Mouse (Mus musculus): ENCODE data around the gene Gm7029. TPM values are rescaled to one million over a fixed set of nuclear protein-coding genes. Genes with fewer than 3 reads are reported as not detected.

The Gm7029 gene
- polyA plus RNA-seq (2014; fragmentation: Illumina TruSeq; extraction: RNeasy Lipid Tissue Mini Kit (QIAGEN cat#74804); ENCODE audit: low read depth, low replicate concordance), result not detected

DNA sequence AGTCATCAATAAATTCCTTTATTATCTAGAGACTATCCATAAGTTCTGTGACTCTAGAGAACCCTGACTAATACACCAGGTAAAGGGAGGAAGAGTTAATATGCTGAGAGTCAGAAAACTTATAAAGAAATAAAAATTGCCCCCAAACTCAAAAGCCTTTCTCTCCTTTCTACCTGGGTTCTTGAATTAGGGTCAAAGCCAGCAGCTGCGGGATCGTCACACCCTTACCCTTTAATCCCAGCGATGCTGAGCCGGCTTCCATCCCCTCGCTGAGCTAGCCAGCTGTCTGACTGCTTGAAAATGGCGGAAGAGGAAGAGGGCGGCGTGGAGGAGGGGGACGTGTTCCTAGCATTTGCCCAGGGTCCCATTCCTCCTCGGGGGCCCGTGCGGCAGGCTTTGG lies at the start of gene Gm7029:
TSS of gene Gm7029 (plus strand) at position 301 of the 400 bp plus-strand sequence.

DNA sequence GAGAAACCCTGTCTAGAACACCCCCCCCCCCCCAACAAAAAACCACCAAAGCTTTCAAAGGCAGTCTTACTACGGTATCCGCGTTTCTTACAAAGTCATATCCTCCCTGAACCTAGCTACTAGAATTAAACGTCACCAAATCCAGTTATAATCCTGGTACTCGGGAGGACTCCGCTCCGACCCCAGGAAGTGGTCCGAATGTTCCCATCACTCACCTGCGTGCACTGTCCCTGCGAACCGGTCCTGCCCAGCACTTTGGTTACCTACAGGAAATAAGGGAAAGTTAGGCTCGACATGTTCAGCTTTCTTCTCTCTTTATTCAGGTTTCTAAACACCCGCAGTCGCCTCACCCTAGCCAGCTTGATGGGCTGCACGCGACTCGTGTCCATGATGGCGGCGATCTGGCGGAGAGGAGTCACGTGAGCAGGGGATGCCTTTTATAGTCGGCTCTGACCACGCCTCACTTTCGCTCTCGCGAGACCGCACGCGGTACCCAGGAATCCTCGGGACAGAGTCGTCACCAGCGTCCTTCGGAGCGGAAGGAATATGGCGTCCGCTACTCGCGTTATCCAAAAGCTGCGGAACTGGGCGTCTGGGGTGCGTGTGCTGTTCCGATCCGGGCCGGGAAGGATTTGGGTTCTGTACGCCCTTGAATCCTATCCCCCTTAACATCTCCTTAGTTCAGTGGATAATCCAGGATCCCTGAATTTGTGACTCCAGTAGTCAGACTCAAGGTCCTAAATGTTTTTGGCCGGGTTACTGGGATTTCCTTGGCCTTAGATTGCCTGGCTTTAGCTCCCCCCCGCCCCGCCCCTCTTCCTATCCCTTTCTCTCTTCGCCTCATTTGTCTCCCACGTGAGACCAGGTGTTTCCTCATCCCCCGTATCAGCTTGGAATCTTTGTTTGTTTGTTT lies 49.3 kb upstream of the Gm7029 start, which contains the start of the genes Rps28 and Ndufa7:
TSS of gene Rps28 (minus strand) at position 479 of the 913 bp plus-strand sequence.
TSS of gene Ndufa7 (plus strand) at position 489 of the 913 bp plus-strand sequence.

DNA sequence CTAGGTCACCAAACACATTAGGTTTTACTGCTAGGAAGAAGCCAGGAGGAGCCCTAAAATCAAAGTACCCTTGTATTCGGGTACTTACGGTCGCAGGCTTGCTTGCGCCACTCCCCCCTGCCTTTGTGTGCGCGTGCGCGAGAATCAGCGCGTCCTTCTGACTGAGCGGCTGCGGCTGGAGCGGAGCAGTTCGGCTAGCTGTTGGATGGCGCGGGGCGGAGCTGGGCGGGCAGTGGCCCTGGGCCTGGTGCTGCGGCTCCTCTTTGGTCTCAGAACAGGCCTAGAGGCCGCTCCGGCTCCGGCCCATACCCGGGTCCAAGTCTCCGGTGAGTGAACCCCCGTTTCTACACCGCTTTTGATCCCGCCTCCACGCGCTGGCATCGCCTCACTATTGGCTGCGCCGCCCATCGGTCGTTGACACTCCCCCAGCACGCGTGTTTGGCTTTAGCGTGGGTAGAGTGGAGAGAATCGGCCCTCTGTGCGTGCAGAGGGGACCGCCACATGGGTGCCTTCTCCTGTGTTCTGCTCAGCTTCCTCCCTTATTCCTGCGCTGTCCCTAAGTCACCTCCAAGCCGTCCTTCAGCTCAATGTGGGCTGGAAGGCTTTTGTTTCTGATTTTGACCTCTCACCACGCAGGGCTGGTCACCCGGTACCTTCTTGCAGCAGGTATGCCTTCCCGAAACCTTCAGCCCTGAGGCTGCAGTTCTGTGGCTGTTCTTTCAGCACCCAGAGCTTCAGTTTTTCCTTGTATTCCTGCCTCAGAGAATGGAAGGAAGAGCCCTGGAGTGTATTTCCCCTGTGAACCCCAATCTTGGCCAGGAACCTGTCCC lies 30.5 kb upstream of the Gm7029 start, which contains the start of gene Cd320:
TSS of gene Cd320 (plus strand) at position 126 of the 830 bp plus-strand sequence.

DNA sequence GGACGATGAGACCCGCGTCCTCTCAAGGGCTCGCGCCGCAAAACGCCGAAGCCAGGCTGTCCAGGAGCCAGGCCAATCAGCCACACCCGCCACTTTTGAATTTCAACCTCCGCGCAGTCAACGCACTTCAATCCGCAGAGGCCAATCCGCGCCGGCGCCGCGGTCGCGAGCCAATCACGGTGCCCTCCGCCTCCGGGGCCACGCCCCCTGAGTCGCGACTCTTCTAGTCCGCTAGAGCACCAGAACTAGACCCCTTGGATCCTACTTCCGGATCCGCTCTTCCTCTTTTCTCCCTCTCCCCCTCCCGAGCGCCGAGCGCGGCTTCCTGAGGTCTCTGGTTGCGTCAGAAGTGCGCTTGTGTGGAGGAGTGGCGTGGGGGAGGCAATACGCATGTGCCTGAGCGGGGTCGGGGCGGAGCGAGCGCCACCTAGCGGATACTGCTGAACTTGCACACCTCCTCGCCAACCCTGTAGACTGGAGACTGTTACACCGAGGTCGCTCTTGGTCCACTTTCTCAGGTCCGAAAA lies 17.0 kb downstream of the Gm7029 start, which contains the start of gene Kifc1:
TSS of gene Kifc1 (minus strand) at position 129 of the 527 bp plus-strand sequence.

DNA sequence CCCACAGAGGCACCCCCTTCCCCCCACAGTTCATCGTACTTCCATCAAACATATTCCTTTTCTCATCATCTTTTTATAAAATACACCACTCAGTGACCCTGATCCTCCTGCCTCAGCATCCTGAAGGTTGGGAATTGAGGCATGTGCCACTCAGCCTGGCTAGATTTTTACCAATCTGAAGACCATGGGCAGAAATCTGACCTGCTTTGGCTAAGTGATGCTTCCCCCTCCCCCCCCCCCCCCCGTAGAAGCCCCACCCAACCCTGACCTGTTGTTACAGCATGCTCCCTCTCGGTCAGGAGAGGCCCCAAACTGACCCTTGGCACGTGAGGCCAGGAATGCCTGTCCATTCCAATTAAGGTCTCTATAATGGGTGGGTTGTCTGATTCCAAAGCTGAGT lies 31.2 kb downstream of the Gm7029 start, which contains the start of gene Platr17:
TSS of gene Platr17 (plus strand) at position 301 of the 400 bp plus-strand sequence.

DNA sequence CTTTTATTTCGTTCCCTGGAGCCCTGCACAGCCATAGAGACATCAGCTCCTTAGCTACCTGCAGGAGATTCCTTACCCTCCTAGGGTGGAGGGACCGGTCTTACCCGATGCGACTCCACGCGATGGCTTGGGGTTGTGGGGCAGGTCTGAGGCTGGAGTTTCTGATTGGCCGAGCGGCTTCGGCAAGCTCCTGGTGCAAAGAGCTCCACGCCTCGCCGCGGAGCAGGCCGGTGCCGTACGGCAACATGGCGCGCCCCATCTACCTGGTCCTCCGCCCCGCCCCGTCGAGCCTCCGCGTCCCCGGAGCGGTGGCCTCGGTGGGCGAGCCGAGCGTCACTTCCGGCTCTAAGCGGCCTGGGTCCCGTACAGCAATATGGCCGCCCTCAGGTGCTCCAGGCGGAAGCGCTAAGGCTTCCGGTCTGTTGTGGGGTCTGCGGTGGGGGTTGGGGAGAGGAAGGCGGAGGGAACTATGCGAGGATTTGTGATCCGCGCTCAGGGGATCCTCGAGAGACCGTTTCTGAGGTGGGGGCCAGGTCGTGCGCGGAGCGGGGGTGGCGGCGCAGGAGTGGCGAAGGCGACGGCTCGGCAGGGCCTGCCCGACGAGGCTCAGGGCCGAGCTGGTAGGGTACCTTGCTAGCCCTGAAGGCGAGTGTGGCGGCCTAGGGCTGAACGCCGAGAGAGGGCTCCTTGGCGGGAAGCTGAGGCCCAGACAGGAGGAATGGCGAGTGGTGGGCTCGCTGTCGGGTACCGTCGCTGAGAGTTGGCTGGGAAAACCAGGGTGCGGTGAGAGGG lies 35.6 kb downstream of the Gm7029 start, which contains the start of gene Daxx:
TSS of gene Daxx (plus strand) at position 338 of the 792 bp plus-strand sequence.

DNA sequence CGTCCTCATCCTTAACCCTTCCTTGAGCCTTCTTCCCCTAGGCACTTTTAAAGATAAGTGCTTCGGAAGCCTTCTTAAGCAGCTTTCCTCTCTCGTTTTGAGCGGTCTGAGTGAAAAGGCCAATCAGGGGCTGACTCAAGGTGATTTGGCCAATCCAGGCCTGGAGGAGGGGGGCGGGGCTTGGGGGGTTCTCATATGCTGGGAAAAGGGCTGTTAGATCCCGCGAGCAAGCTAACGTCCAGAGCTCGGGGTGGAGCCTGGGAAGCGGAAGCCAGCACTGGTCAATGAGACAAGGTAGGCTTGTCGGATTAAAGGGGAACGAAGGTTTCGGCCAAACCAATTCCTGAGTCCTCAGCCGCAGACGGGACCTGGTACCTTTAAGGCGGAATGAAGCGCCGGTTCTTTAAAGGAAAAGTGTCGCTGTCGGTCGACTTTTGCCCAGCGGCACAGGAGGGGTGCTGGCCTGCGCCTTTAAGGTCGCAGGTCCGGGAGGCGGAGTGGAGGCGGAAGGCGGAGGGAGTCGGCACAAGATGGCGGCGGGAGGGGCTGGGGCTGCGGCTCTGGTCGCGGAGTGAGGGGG lies 42.1 kb downstream of the Gm7029 start, which contains the start of the genes Tapbp and Zbtb22:
TSS of gene Tapbp (plus strand) at position 229 of the 580 bp plus-strand sequence.
TSS of gene Zbtb22 (plus strand) at position 234 of the 580 bp plus-strand sequence.

Other genes starting within 250 kb of the Gm7029 start
- 1.2 TPM for gene Zfp414, start 244.7 kb upstream of the Gm7029 start, polyA plus RNA-seq (2014; fragmentation: Illumina TruSeq; extraction: RNeasy Lipid Tissue Mini Kit (QIAGEN cat#74804); ENCODE audit: low read depth, low replicate concordance)
- gene Pram1, start 235.8 kb upstream of the Gm7029 start, polyA plus RNA-seq (2014; fragmentation: Illumina TruSeq; extraction: RNeasy Lipid Tissue Mini Kit (QIAGEN cat#74804); ENCODE audit: low read depth, low replicate concordance), result 0.21 TPM
- gene Hnrnpm, start 187.0 kb upstream of the Gm7029 start, polyA plus RNA-seq (2014; fragmentation: Illumina TruSeq; extraction: RNeasy Lipid Tissue Mini Kit (QIAGEN cat#74804); ENCODE audit: low read depth, low replicate concordance), result 147 TPM
- 24.2 TPM for gene March2, start 155.2 kb upstream of the Gm7029 start, polyA plus RNA-seq (2014; fragmentation: Illumina TruSeq; extraction: RNeasy Lipid Tissue Mini Kit (QIAGEN cat#74804); ENCODE audit: low read depth, low replicate concordance)
- gene Rab11b, start 113.3 kb upstream of the Gm7029 start, polyA plus RNA-seq (2014; fragmentation: Illumina TruSeq; extraction: RNeasy Lipid Tissue Mini Kit (QIAGEN cat#74804); ENCODE audit: low read depth, low replicate concordance), result 9.3 TPM
- gene Angptl4, start 92.0 kb upstream of the Gm7029 start, polyA plus RNA-seq (2014; fragmentation: Illumina TruSeq; extraction: RNeasy Lipid Tissue Mini Kit (QIAGEN cat#74804); ENCODE audit: low read depth, low replicate concordance), result 8.0 TPM
- gene Kank3, start 63.3 kb upstream of the Gm7029 start, polyA plus RNA-seq (2014; fragmentation: Illumina TruSeq; extraction: RNeasy Lipid Tissue Mini Kit (QIAGEN cat#74804); ENCODE audit: low read depth, low replicate concordance), result 3.1 TPM
- gene Rps28, start 49.3 kb upstream of the Gm7029 start, polyA plus RNA-seq (2014; fragmentation: Illumina TruSeq; extraction: RNeasy Lipid Tissue Mini Kit (QIAGEN cat#74804); ENCODE audit: low read depth, low replicate concordance), result 37.1 TPM
- 24.4 TPM for gene Ndufa7, start 49.3 kb upstream of the Gm7029 start, polyA plus RNA-seq (2014; fragmentation: Illumina TruSeq; extraction: RNeasy Lipid Tissue Mini Kit (QIAGEN cat#74804); ENCODE audit: low read depth, low replicate concordance)
- 1.5 TPM for gene Cd320, start 30.7 kb upstream of the Gm7029 start, polyA plus RNA-seq (2014; fragmentation: Illumina TruSeq; extraction: RNeasy Lipid Tissue Mini Kit (QIAGEN cat#74804); ENCODE audit: low read depth, low replicate concordance)
- gene Kifc1, start 16.8 kb downstream of the Gm7029 start, polyA plus RNA-seq (2014; fragmentation: Illumina TruSeq; extraction: RNeasy Lipid Tissue Mini Kit (QIAGEN cat#74804); ENCODE audit: low read depth, low replicate concordance), result not detected
- gene Platr17, start 31.3 kb downstream of the Gm7029 start, polyA plus RNA-seq (2014; fragmentation: Illumina TruSeq; extraction: RNeasy Lipid Tissue Mini Kit (QIAGEN cat#74804); ENCODE audit: low read depth, low replicate concordance), result not detected
- gene Daxx, start 35.6 kb downstream of the Gm7029 start, polyA plus RNA-seq (2014; fragmentation: Illumina TruSeq; extraction: RNeasy Lipid Tissue Mini Kit (QIAGEN cat#74804); ENCODE audit: low read depth, low replicate concordance), result 3.7 TPM
- gene Tapbp, start 42.1 kb downstream of the Gm7029 start, polyA plus RNA-seq (2014; fragmentation: Illumina TruSeq; extraction: RNeasy Lipid Tissue Mini Kit (QIAGEN cat#74804); ENCODE audit: low read depth, low replicate concordance), result 29.5 TPM
- 1.7 TPM for gene Zbtb22, start 42.1 kb downstream of the Gm7029 start, polyA plus RNA-seq (2014; fragmentation: Illumina TruSeq; extraction: RNeasy Lipid Tissue Mini Kit (QIAGEN cat#74804); ENCODE audit: low read depth, low replicate concordance)
- 0.64 TPM for gene Rgl2, start 55.7 kb downstream of the Gm7029 start, polyA plus RNA-seq (2014; fragmentation: Illumina TruSeq; extraction: RNeasy Lipid Tissue Mini Kit (QIAGEN cat#74804); ENCODE audit: low read depth, low replicate concordance)
- 12.6 TPM for gene Pfdn6, start 66.5 kb downstream of the Gm7029 start, polyA plus RNA-seq (2014; fragmentation: Illumina TruSeq; extraction: RNeasy Lipid Tissue Mini Kit (QIAGEN cat#74804); ENCODE audit: low read depth, low replicate concordance)
- 1.2 TPM for gene Wdr46, start 66.8 kb downstream of the Gm7029 start, polyA plus RNA-seq (2014; fragmentation: Illumina TruSeq; extraction: RNeasy Lipid Tissue Mini Kit (QIAGEN cat#74804); ENCODE audit: low read depth, low replicate concordance)
- not detected for gene B3galt4, start 77.7 kb downstream of the Gm7029 start, polyA plus RNA-seq (2014; fragmentation: Illumina TruSeq; extraction: RNeasy Lipid Tissue Mini Kit (QIAGEN cat#74804); ENCODE audit: low read depth, low replicate concordance)
- gene Vps52, start 82.0 kb downstream of the Gm7029 start, polyA plus RNA-seq (2014; fragmentation: Illumina TruSeq; extraction: RNeasy Lipid Tissue Mini Kit (QIAGEN cat#74804); ENCODE audit: low read depth, low replicate concordance), result 3.0 TPM
- gene Rps18, start 82.2 kb downstream of the Gm7029 start, polyA plus RNA-seq (2014; fragmentation: Illumina TruSeq; extraction: RNeasy Lipid Tissue Mini Kit (QIAGEN cat#74804); ENCODE audit: low read depth, low replicate concordance), result 51.8 TPM
- 848 TPM for gene H2-K1, start 126.5 kb downstream of the Gm7029 start, polyA plus RNA-seq (2014; fragmentation: Illumina TruSeq; extraction: RNeasy Lipid Tissue Mini Kit (QIAGEN cat#74804); ENCODE audit: low read depth, low replicate concordance)
- gene Ring1, start 150.8 kb downstream of the Gm7029 start, polyA plus RNA-seq (2014; fragmentation: Illumina TruSeq; extraction: RNeasy Lipid Tissue Mini Kit (QIAGEN cat#74804); ENCODE audit: low read depth, low replicate concordance), result 1.8 TPM
- 13.3 TPM for gene H2-Ke6, start 154.2 kb downstream of the Gm7029 start, polyA plus RNA-seq (2014; fragmentation: Illumina TruSeq; extraction: RNeasy Lipid Tissue Mini Kit (QIAGEN cat#74804); ENCODE audit: low read depth, low replicate concordance)
- gene Slc39a7, start 157.8 kb downstream of the Gm7029 start, polyA plus RNA-seq (2014; fragmentation: Illumina TruSeq; extraction: RNeasy Lipid Tissue Mini Kit (QIAGEN cat#74804); ENCODE audit: low read depth, low replicate concordance), result 3.2 TPM
- 1.4 TPM for gene Rxrb, start 158.0 kb downstream of the Gm7029 start, polyA plus RNA-seq (2014; fragmentation: Illumina TruSeq; extraction: RNeasy Lipid Tissue Mini Kit (QIAGEN cat#74804); ENCODE audit: low read depth, low replicate concordance)
- gene Col11a2, start 165.6 kb downstream of the Gm7029 start, polyA plus RNA-seq (2014; fragmentation: Illumina TruSeq; extraction: RNeasy Lipid Tissue Mini Kit (QIAGEN cat#74804); ENCODE audit: low read depth, low replicate concordance), result not detected
- not detected for gene H2-Oa, start 218.5 kb downstream of the Gm7029 start, polyA plus RNA-seq (2014; fragmentation: Illumina TruSeq; extraction: RNeasy Lipid Tissue Mini Kit (QIAGEN cat#74804); ENCODE audit: low read depth, low replicate concordance)
- 1.2 TPM for gene H2-DMa, start 245.7 kb downstream of the Gm7029 start, polyA plus RNA-seq (2014; fragmentation: Illumina TruSeq; extraction: RNeasy Lipid Tissue Mini Kit (QIAGEN cat#74804); ENCODE audit: low read depth, low replicate concordance)
- gene Brd2, start 248.8 kb downstream of the Gm7029 start, polyA plus RNA-seq (2014; fragmentation: Illumina TruSeq; extraction: RNeasy Lipid Tissue Mini Kit (QIAGEN cat#74804); ENCODE audit: low read depth, low replicate concordance), result 94.0 TPM

Data from liver, adult 10 weeks (tissue).